Mouse (Mus musculus) testis, adult 2 months (tissue): ENCODE data around the gene H3f3b.
A peak's percentile ranks its signal among the peaks of the same experiment; 100 is the strongest.

Experiments
- CTCF ChIP-seq: fragments of 200-500 bp; IDR thresholded peaks from 2 replicates; pipeline ENCODE4 v1.5.1; 2012; ENCODE audit warnings: low read depth, mild to moderate bottlenecking, inconsistent platforms, low read length, moderate library complexity; ENCODE audit not compliant: control insufficient read depth, insufficient read depth, insufficient replicate concordance
- POLR2A ChIP-seq: fragments of 200-500 bp; IDR thresholded peaks from 2 replicates; pipeline ENCODE4 v1.6.1; 2012; ENCODE audit warnings: low read depth, mild to moderate bottlenecking, inconsistent platforms, low read length, moderate library complexity; ENCODE audit not compliant: control insufficient read depth

GRCm38 (mm10) chr11:116024356-116024808 lies 3.4 kb downstream of the H3f3b start:
- TF ChIP-seq CTCF (no peak), POLR2A (peak; percentile 100)
